Comparison of ENCODE assay signal across 8 mouse cellular contexts in the genomic region with DNA sequence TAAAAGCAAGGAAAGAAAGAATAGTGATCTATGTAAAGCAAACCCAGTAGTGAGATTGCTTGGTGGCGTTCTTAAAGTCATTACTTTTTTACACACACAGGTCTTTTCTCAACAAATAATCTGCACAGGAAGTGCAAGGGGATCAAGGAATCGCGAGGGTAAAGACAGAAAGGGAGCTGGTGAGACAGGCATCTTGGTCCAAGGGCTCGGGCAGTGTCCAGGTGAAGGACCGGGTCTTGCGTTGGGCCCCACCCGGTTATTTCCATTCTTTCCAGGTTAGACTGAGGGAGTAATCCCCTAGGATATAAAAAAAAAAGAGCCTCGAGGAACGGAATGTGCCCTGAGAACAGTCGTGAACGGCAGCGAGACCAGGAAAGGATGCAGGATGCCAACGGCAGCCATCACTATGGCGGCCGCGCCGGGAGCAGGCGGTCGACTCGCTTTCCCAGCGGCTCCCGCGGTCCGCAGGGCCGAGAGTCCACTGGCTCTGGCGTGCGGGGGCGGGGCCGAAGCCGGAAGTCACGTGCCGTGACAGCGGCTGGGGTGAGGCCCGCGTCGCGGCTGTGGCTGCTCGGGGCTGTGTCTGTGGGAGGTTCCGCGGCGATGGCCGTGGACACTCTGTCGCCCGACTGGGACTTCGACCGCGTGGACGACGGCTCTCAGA. TPM values are rescaled to one million over a fixed set of nuclear protein-coding genes. Genes with fewer than 3 reads are reported as not detected.
DNase-seq lines count a peak whose midpoint lies in the region; ATAC-seq lines count a peak whose summit lies in the region.

A gene (plus strand): TSS at position 314 of the 664 bp plus-strand sequence.

- peak within 1 kb of the TSS; percentile 92 for H3K9ac ChIP-seq in embryonic facial prominence, embryonic 14.5 days (ENCODE audit: low read depth, low read length)
- peak within 1 kb of the TSS; percentile 82 for H3K9ac ChIP-seq in kidney, embryonic 14.5 days (ENCODE audit: low read depth, low read length)
- H3K9ac ChIP-seq in limb, embryonic 15.5 days = peak within 1 kb of the TSS; percentile 85

- no peaks in the 10 kb centered on the region for H3K27me3 ChIP-seq in embryonic facial prominence, embryonic 14.5 days (replicated peaks; ENCODE audit: control insufficient read depth, insufficient read depth, low read length)
- H3K27me3 ChIP-seq in kidney, embryonic 14.5 days (ENCODE audit: control insufficient read depth, insufficient read depth, low read length) = no peaks in the 10 kb centered on the region
- H3K27me3 ChIP-seq in limb, embryonic 15.5 days = no peaks in the 10 kb centered on the region

- H3K36me3 ChIP-seq in embryonic facial prominence, embryonic 14.5 days (ENCODE audit: control insufficient read depth, insufficient read depth, low read length) = peaks cover 11% of the 10 kb centered on the region
- H3K36me3 ChIP-seq in kidney, embryonic 14.5 days (ENCODE audit: control insufficient read depth, insufficient read depth, low read length) = peaks cover 8% of the 10 kb centered on the region; the same call in 1 of the 2 replicates
- peaks cover 10% of the 10 kb centered on the region; the same call in 1 of the 2 replicates for H3K36me3 ChIP-seq in limb, embryonic 15.5 days

- peak; percentile 99 for ATAC-seq in embryonic facial prominence, embryonic 14.5 days (ENCODE audit: low read depth)
- peak; percentile 100 for ATAC-seq in kidney, embryonic 14.5 days (ENCODE audit: low FRiP score, low TSS enrichment)
- ATAC-seq in limb, embryonic 15.5 days (ENCODE audit: insufficient number of reproducible peaks, low FRiP score, low TSS enrichment, low read depth) = peak; percentile 97

- 3% methylated on average over 19 of the region's 49 CpGs for whole genome bisulfite sequencing in embryonic facial prominence, embryonic 14.5 days
- WGBS in kidney, embryonic 14.5 days = 3% methylated on average over 49 of the region's 49 CpGs
- WGBS in limb, embryonic 15.5 days = 2% methylated on average over 49 of the region's 49 CpGs

- peaks cover 10% of the 10 kb centered on the region for H3K4me1 ChIP-seq in embryonic facial prominence, embryonic 14.5 days (ENCODE audit: control insufficient read depth, insufficient read depth, low read length)
- H3K4me1 ChIP-seq in kidney, embryonic 14.5 days (ENCODE audit: control insufficient read depth, insufficient read depth, low read length) = peaks cover 17% of the 10 kb centered on the region
- H3K4me1 ChIP-seq in limb, embryonic 15.5 days = peaks cover 8% of the 10 kb centered on the region; the same call in 1 of the 2 replicates

- no peaks in the 10 kb centered on the region for H3K9me3 ChIP-seq in embryonic facial prominence, embryonic 14.5 days (ENCODE audit: control insufficient read depth, low read length)
- H3K9me3 ChIP-seq in kidney, embryonic 14.5 days (ENCODE audit: control insufficient read depth, low read length) = no peaks in the 10 kb centered on the region
- H3K9me3 ChIP-seq in limb, embryonic 15.5 days = no peaks in the 10 kb centered on the region

- peak; percentile 86 for DNase-seq in 3T3-L1 (ENCODE audit: low read depth, low spot score)
- peak; percentile 84 to 88 for DNase-seq in adrenal gland, postnatal 4 days (ENCODE audit: low spot score in 2 of 2)
- peak; percentile 97 for DNase-seq in embryonic facial prominence, embryonic 14.5 days (ENCODE audit: low spot score)
- DNase-seq in heart, adult 9 months (ENCODE audit: low spot score in 2 of 2) = peak; percentile 94 to 97
- DNase-seq in monocyte, adult 2 months (ENCODE audit: low read depth in 1 of 2, low spot score in 2 of 2) = peak; percentile 80 to 91
- DNase-seq in spleen, postnatal 36 days (ENCODE audit: low spot score in 2 of 2) = peak; percentile 95

- peak within 1 kb of the TSS; percentile 87 for H3K4me3 ChIP-seq in embryonic facial prominence, embryonic 14.5 days (ENCODE audit: low read depth, low read length)
- H3K4me3 ChIP-seq in kidney, embryonic 14.5 days (ENCODE audit: low read length) = peak within 1 kb of the TSS; percentile 75
- H3K4me3 ChIP-seq in limb, embryonic 15.5 days = peak within 1 kb of the TSS; percentile 89

- H3K27ac ChIP-seq in embryonic facial prominence, embryonic 14.5 days (replicated peaks; ENCODE audit: low read depth, low read length) = peak within 1 kb of the TSS; percentile 84
- peak within 1 kb of the TSS; percentile 53; the same call in 1 of the 2 replicates for H3K27ac ChIP-seq in kidney, embryonic 14.5 days (ENCODE audit: low read depth, low read length)
- H3K27ac ChIP-seq in limb, embryonic 15.5 days = peak within 1 kb of the TSS; percentile 92

- H3K4me2 ChIP-seq in embryonic facial prominence, embryonic 14.5 days (ENCODE audit: low read depth, low read length) = peak within 1 kb of the TSS; percentile 71
- H3K4me2 ChIP-seq in kidney, embryonic 14.5 days (replicated peaks; ENCODE audit: low read depth, low read length) = peak within 1 kb of the TSS; percentile 53
- peak within 1 kb of the TSS; percentile 57 for H3K4me2 ChIP-seq in limb, embryonic 15.5 days

RNA-seq across cellular contexts. Expression of the gene that starts here (rescaled TPM):
- 10 to 100 TPM; 21.8 to 22.4 TPM for total RNA-seq in adrenal gland, postnatal 4 days (2021)
- polyA plus RNA-seq in embryonic facial prominence, embryonic 14.5 days (2014; fragmentation: Nextera tagmentation; extraction: Ambion mirVana) = 41.4 and 42.9 TPM in 2 replicates
- 22.8 and 44.1 TPM in 2 replicates for polyA plus RNA-seq in kidney, embryonic 14.5 days (2014; fragmentation: Nextera tagmentation; extraction: Ambion mirVana)
- polyA plus RNA-seq in limb, embryonic 15.5 days (2015; fragmentation: Nextera tagmentation; extraction: Ambion mirVana) = 41.1 and 41.2 TPM in 2 replicates

Comparison
In these comparisons a context has a peak if more than half of its experiments do, and no peak if none do; other contexts are left out.
1. Peak in every context shown above with its lines: DNase-seq, ATAC-seq, H3K4me3 ChIP-seq and H3K27ac ChIP-seq.